Mouse (Mus musculus) MEL (cell line): Measurements from ENCODE around the gene Gm5269. TPM values are rescaled to one million over a fixed set of nuclear protein-coding genes. Genes with fewer than 3 reads are reported as not detected.
A peak's percentile ranks its signal among the peaks of the same experiment; 100 is the strongest.

Experiments used
- DNase-seq: peaks from one replicate; pipeline ENCODE4 v3.0.0; 2011; ENCODE audit warnings: low read depth, low spot score
- H3K27ac ChIP-seq: 2 replicates; pipeline ENCODE4 v1.5.1; 2012; ENCODE audit warnings: low read depth, mild to moderate bottlenecking, control low read depth, low read length, moderate library complexity; ENCODE audit not compliant: control insufficient read depth
- H3K27me3 ChIP-seq, 2 experiments: fragments of 150-350 bp in 1 of 2; sonication (generic) in 1 of 2; 2 replicates each; pipeline ENCODE4 v1.6.1; 2012; ENCODE audit warnings: low read length in 2 of 2, mild to moderate bottlenecking in 2 of 2, improper control_type of control experiment in 1 of 2, moderate library complexity in 1 of 2; ENCODE audit not compliant: insufficient read depth in 2 of 2, control insufficient read depth in 1 of 2
- H3K36me3 ChIP-seq, 2 experiments: 2 replicates each; pipeline ENCODE4 v1.6.1; 2012 to 2014; ENCODE audit warnings: low read length in 2 of 2, improper control_type of control experiment in 1 of 2, inconsistent platforms in 1 of 2, mild to moderate bottlenecking in 1 of 2; ENCODE audit not compliant: insufficient read depth in 2 of 2, control insufficient read depth in 1 of 2
- H3K4me1 ChIP-seq, 2 experiments: fragments of 150-350 bp in 1 of 2; sonication (generic) in 1 of 2; 2 replicates each; pipeline ENCODE4 v1.6.1; 2012; ENCODE audit warnings: low read length in 2 of 2, improper control_type of control experiment in 1 of 2, mild to moderate bottlenecking in 1 of 2; ENCODE audit not compliant: insufficient read depth in 2 of 2, control insufficient read depth in 1 of 2
- H3K4me3 ChIP-seq, 2 experiments: fragments of 150-350 bp in 1 of 2; sonication (generic) in 1 of 2; 2 replicates each; pipeline ENCODE4 v1.5.1; 2012; ENCODE audit warnings: low read depth in 2 of 2, low read length in 2 of 2, mild to moderate bottlenecking in 2 of 2, moderate library complexity in 2 of 2, control low read depth in 1 of 2, improper control_type of control experiment in 1 of 2; ENCODE audit not compliant: control insufficient read depth in 1 of 2, insufficient read depth in 1 of 2
- H3K79me2 ChIP-seq: 2 replicates; pipeline ENCODE4 v1.6.1; 2012; ENCODE audit warnings: mild to moderate bottlenecking, low read length, moderate library complexity; ENCODE audit not compliant: control insufficient read depth, poor library complexity, insufficient read depth
- H3K9ac ChIP-seq: 2 replicates; pipeline ENCODE4 v1.6.1; 2012; ENCODE audit warnings: low read depth, mild to moderate bottlenecking, control low read depth, low read length, moderate library complexity; ENCODE audit not compliant: control insufficient read depth, poor library complexity, severe bottlenecking
- H3K9me3 ChIP-seq: fragments of 150-350 bp; sonication (generic); replicated peaks from 2 replicates; pipeline ENCODE4 v1.6.1; 2012; ENCODE audit warnings: mild to moderate bottlenecking, low read length, improper control_type of control experiment, moderate library complexity; ENCODE audit not compliant: insufficient read depth
- BHLHE40 ChIP-seq: IDR thresholded peaks from 2 replicates; pipeline ENCODE4 v1.6.1; 2012; ENCODE audit warnings: low read depth, mild to moderate bottlenecking, inconsistent platforms, low read length, improper control_type of control experiment, borderline replicate concordance
- ELF1 ChIP-seq: IDR thresholded peaks from 2 replicates; pipeline ENCODE4 v1.6.1; 2014; ENCODE audit warnings: low read depth, mild to moderate bottlenecking, inconsistent platforms, low read length, improper control_type of control experiment, moderate library complexity
- EP300 ChIP-seq, 2 experiments: IDR thresholded peaks; 2 replicates each; pipeline ENCODE4 v1.6.1; 2011; ENCODE audit warnings: improper control_type of control experiment in 2 of 2, low read length in 2 of 2, low read depth in 1 of 2, mild to moderate bottlenecking in 1 of 2
- ETS1 ChIP-seq: IDR thresholded peaks from 2 replicates; pipeline ENCODE4 v1.6.1; 2012; ENCODE audit warnings: low read depth, mild to moderate bottlenecking, inconsistent platforms, low read length, improper control_type of control experiment, moderate library complexity
- GATA1 ChIP-seq: IDR thresholded peaks from 2 replicates; pipeline ENCODE4 v1.6.1; 2011; ENCODE audit warnings: low read depth, low read length, improper control_type of control experiment
- HCFC1 ChIP-seq: IDR thresholded peaks from 2 replicates; pipeline ENCODE4 v1.6.1; 2012; ENCODE audit warnings: low read depth, mild to moderate bottlenecking, inconsistent platforms, low read length, improper control_type of control experiment, moderate library complexity
- JUND ChIP-seq: IDR thresholded peaks from 2 replicates; pipeline ENCODE4 v1.6.1; 2011; ENCODE audit warnings: low read depth, mild to moderate bottlenecking, improper control_type of control experiment, low read length
- MAX ChIP-seq: IDR thresholded peaks from 2 replicates; pipeline ENCODE4 v1.6.1; 2011; ENCODE audit warnings: low read length, improper control_type of control experiment
- MXI1 ChIP-seq: IDR thresholded peaks from 2 replicates; pipeline ENCODE4 v1.6.1; 2011; ENCODE audit warnings: mild to moderate bottlenecking, low read depth, low read length, improper control_type of control experiment
- NRF1 ChIP-seq: IDR thresholded peaks from 2 replicates; pipeline ENCODE4 v1.6.1; 2014; ENCODE audit warnings: low read depth, mild to moderate bottlenecking, inconsistent platforms, low read length, improper control_type of control experiment, moderate library complexity; ENCODE audit not compliant: poor library complexity, insufficient read depth, severe bottlenecking
- POLR2AphosphoS2 ChIP-seq: IDR thresholded peaks from 2 replicates; pipeline ENCODE4 v1.6.1; 2011; ENCODE audit warnings: low read length, improper control_type of control experiment
- POLR2AphosphoS5 ChIP-seq: IDR thresholded peaks from 2 replicates; pipeline ENCODE4 v1.6.1; 2012; ENCODE audit warnings: low read depth, borderline replicate concordance, mild to moderate bottlenecking, inconsistent platforms, low read length, moderate library complexity, mixed read lengths
- RCOR1 ChIP-seq: IDR thresholded peaks from 2 replicates; pipeline ENCODE4 v1.6.1; 2012; ENCODE audit warnings: low read depth, mild to moderate bottlenecking, inconsistent platforms, low read length, improper control_type of control experiment
- TCF12 ChIP-seq: IDR thresholded peaks from 2 replicates; pipeline ENCODE4 v1.6.1; 2014; ENCODE audit warnings: low read depth, mild to moderate bottlenecking, inconsistent platforms, low read length, improper control_type of control experiment, moderate library complexity
- USF1 ChIP-seq: IDR thresholded peaks from 2 replicates; pipeline ENCODE4 v1.6.1; 2014; ENCODE audit warnings: low read depth, mild to moderate bottlenecking, inconsistent platforms, low read length, improper control_type of control experiment, moderate library complexity
- ZNF384 ChIP-seq: IDR thresholded peaks from 2 replicates; pipeline ENCODE4 v1.6.1; 2012; ENCODE audit warnings: low read depth, mild to moderate bottlenecking, inconsistent platforms, low read length, improper control_type of control experiment
- polyA plus RNA-seq, 2 experiments: library from polyadenylated mRNA; stranded (reverse) in 1 of 2; unstranded in 1 of 2; fragments of >175 nt in 1 of 2; fragments of >200 nt in 1 of 2; gene quantifications; 2 replicates each; pipeline versions ENCODE4 v1.2.1 to v1.2.4; 2012; ENCODE audit warnings: low replicate concordance in 2 of 2, low read depth in 1 of 2; ENCODE audit not compliant: insufficient read length in 2 of 2, insufficient read depth in 1 of 2, missing spikeins in 1 of 2
- total RNA-seq: library from RNA; depleted of rRNA; stranded (reverse); fragments of 300-350 nt; gene quantifications from 2 replicates; pipeline ENCODE4 v1.2.3, GENCODE M21; 2012

The Gm5269 gene
- total and polyA plus RNA-seq, 3 experiments, result 0.67 TPM; not detected in 2

DNA sequence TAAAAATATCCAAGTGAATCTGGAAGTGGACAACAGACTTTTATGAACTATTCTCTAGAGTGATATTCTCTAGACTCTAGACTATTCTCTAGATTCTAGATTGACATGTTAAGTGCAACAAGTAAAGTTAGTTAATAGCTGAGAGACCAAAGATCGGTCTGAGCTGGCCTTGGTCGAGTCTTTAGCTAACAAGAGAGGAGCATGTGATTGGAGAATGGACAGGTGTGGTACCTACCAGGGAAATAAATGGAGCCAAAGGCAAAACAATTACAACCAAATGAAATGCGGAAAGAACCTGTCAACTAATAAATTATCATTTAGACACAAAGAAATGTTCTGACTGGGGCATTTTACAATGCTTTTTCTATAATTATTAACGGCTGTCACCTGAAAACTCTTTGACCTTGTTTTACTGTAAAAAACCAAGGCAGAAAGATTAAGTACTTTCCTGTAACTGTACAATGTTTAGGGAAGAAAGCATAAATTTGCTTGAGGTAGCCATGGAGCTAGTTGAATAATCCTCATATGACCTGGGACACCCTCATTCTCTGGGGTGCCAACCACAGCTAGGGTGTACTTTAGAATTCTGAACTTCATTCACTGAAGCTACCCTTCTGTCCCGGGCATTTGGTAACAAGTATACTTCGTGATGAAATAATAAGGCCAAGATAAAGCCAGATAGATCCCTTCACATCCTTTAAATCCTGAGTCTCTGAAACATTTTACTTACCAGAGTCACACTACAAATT, 13.4 kb downstream of the Gm5269 start:
- TF ChIP-seq POLR2AphosphoS2 (no peak), JUND (no peak), ETS1 (no peak), GATA1 (no peak), HCFC1 (no peak), USF1 (no peak), BHLHE40 (no peak), NRF1 (no peak), MXI1 (no peak)
- H3K9ac ChIP-seq, result no peak overlapping the region
- H3K9me3 ChIP-seq, result no peaks in the 10 kb centered on the region
- DNase-seq, result no peak
- H3K27me3 ChIP-seq, result no peaks in the 10 kb centered on the region
- no peak overlapping the region for H3K4me3 ChIP-seq
- H3K79me2 ChIP-seq, result no peaks in the 10 kb centered on the region
- H3K27ac ChIP-seq, result no peak overlapping the region
- peaks cover 30 to 31% of the 10 kb centered on the region in 2 experiments for H3K4me1 ChIP-seq
- peaks cover 0 to 42% of the 10 kb centered on the region in 2 experiments; a peak in 2 of 4 replicates for H3K36me3 ChIP-seq

DNA sequence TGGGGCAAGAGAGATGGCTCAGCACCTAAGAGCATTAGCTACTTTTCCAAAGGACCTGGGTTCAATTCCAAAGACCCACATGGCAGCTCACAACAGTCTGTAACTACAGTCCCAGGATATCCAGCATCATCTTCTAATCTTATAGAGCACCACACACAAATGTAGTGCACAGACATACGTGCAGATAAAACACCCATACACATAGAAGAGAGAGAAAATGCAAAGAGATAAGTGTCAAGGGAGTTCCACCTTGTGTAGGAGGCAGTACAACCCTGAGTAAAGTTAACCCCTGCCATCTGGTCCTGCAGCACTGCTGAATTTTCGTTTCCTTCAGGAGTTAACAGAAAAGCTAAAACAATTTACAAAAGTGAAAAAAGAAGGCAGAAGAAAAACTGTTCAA, 14.4 kb downstream of the Gm5269 start:
- Histone ChIP-seq H3K4me3 (no peak overlapping the region), H3K27me3 (no peaks in the 10 kb centered on the region), H3K79me2 (no peaks in the 10 kb centered on the region), H3K4me1 (peaks cover 28 to 29% of the 10 kb centered on the region in 2 experiments), H3K36me3 (peaks cover 0 to 40% of the 10 kb centered on the region in 2 experiments; a peak in 2 of 4 replicates), H3K9me3 (no peaks in the 10 kb centered on the region), H3K9ac (no peak overlapping the region), H3K27ac (peak overlapping the region; percentile 6; the same call in 1 of the 2 replicates)
- DNase-seq, result peak; percentile 51
- peak; percentile 62 for TF ChIP-seq TCF12
- peak; percentile 79 for TF ChIP-seq GATA1
- TF ChIP-seq ZNF384, result no peak
- no peak for TF ChIP-seq JUND
- TF ChIP-seq EP300 (IDR thresholded peaks at IDR 0.05; ENCODE audit: low read depth in 1 of 2, low read length in 2 of 2), result peak; percentile 72 to 79
- TF ChIP-seq ETS1, result peak; percentile 19; the same call in 1 of the 2 replicates
- TF ChIP-seq POLR2AphosphoS2, result no peak
- no peak for TF ChIP-seq ELF1
- TF ChIP-seq RCOR1, result 0 out of 2 replicates have a peak, but pooled peaks have one; percentile 9
- TF ChIP-seq MAX, result 0 out of 2 replicates have a peak, but pooled peaks have one; percentile 10
- no peak for TF ChIP-seq POLR2AphosphoS5
